ENCODE assay signal across 11 mouse cellular contexts in genomic region chr3:146153862-146154611, GRCm38 (mm10). TPM values are rescaled to one million over a fixed set of nuclear protein-coding genes. Genes with fewer than 3 reads are reported as not detected.
DNase-seq lines count a peak whose midpoint lies in the region; ATAC-seq and TF ChIP-seq lines count a peak whose summit lies in the region.
"Had no signal": no experiment of that assay in that cellular context is flagged by ENCODE, and none has a peak within 500 bp of the region (broad histone marks: within the 10 kb centered on the region; RNA-seq: fewer than 3 reads in every experiment).

No protein-coding gene starts in this region.

- DNase-seq in lung, embryonic 14.5 days = peak; percentile 30
- DNase-seq in lung, postnatal 0 days (ENCODE audit: low spot score) = no peak
- DNase-seq in embryonic facial prominence, embryonic 10.5 days (ENCODE audit: low spot score) = peak; percentile 76
- peak; percentile 55 for DNase-seq in induced T-regulatory cell, adult 2 months (ENCODE audit: low read depth)
- peak; percentile 63 for DNase-seq in retina, embryonic 14.5 days (ENCODE audit: low spot score)
- no peak for DNase-seq in cerebellum, adult 8-10 months
- DNase-seq in lung, postnatal 14 days = no peak
- no peak for DNase-seq in gastrocnemius, postnatal 36 days
- DNase-seq: liver, embryonic 13.5 days had no signal

- H3K4me2 ChIP-seq in lung, embryonic 14.5 days = no peak overlapping the region; the same call in 1 of the 2 replicates
- H3K4me2 ChIP-seq in lung, postnatal 0 days (replicated peaks; ENCODE audit: low read depth, low read length) = no peak overlapping the region
- H3K4me2 ChIP-seq: liver, embryonic 13.5 days; stomach, embryonic 15.5 days had no signal

- H3K27ac ChIP-seq in lung, embryonic 14.5 days (ENCODE audit: low read depth) = no peak overlapping the region
- no peak overlapping the region for H3K27ac ChIP-seq in lung, postnatal 0 days (ENCODE audit: low read length)
- H3K27ac ChIP-seq in embryonic facial prominence, embryonic 10.5 days (replicated peaks) = no peak overlapping the region
- H3K27ac ChIP-seq: liver, embryonic 13.5 days; stomach, embryonic 15.5 days had no signal

- no peak for ATAC-seq in lung, embryonic 14.5 days (ENCODE audit: insufficient read depth)
- ATAC-seq in lung, postnatal 0 days = no peak
- ATAC-seq: forebrain, embryonic 16.5 days had no signal

- no peak overlapping the region for H3K9ac ChIP-seq in lung, embryonic 14.5 days
- no peak overlapping the region for H3K9ac ChIP-seq in lung, postnatal 0 days (replicated peaks; ENCODE audit: low read depth)
- H3K9ac ChIP-seq: liver, embryonic 13.5 days; stomach, embryonic 15.5 days had no signal

- H3K36me3 ChIP-seq in lung, embryonic 14.5 days (ENCODE audit: insufficient read depth) = no peaks in the 10 kb centered on the region
- H3K36me3 ChIP-seq in lung, postnatal 0 days (ENCODE audit: insufficient read depth, low read length) = no peaks in the 10 kb centered on the region
- H3K36me3 ChIP-seq in embryonic facial prominence, embryonic 10.5 days (replicated peaks) = no peaks in the 10 kb centered on the region
- H3K36me3 ChIP-seq: liver, embryonic 13.5 days; stomach, embryonic 15.5 days had no signal

- TF ChIP-seq EP300 in lung, postnatal 0 days (IDR thresholded peaks at IDR 0.05) = no peak

- 23% methylated on average over 12 of the region's 12 CpGs for WGBS in lung, embryonic 14.5 days
- WGBS in lung, postnatal 0 days = 33% methylated on average over 12 of the region's 12 CpGs
- WGBS in embryonic facial prominence, embryonic 10.5 days = 26% methylated on average over 12 of the region's 12 CpGs

- no peak overlapping the region for H3K4me3 ChIP-seq in lung, embryonic 14.5 days (ENCODE audit: low read depth, low read length)
- no peak overlapping the region for H3K4me3 ChIP-seq in lung, postnatal 0 days (ENCODE audit: low read depth, low read length)
- H3K4me3 ChIP-seq in embryonic facial prominence, embryonic 10.5 days = peak overlapping the region; percentile 28; the same call in 1 of the 2 replicates
- H3K4me3 ChIP-seq: liver, embryonic 13.5 days; stomach, embryonic 15.5 days had no signal

- no peaks in the 10 kb centered on the region for H3K4me1 ChIP-seq in lung, embryonic 14.5 days (ENCODE audit: insufficient read depth)
- H3K4me1 ChIP-seq in lung, postnatal 0 days (ENCODE audit: insufficient read depth, low read depth, low read length) = 0 out of 2 replicates have a peak, but pooled peaks cover 4% of the 10 kb centered on the region
- peaks cover 30% of the 10 kb centered on the region for H3K4me1 ChIP-seq in embryonic facial prominence, embryonic 10.5 days

- intact Hi-C loops in gastrocnemius, postnatal 36 days (cut with DNase I) = no loop called here

- no peak for TF ChIP-seq CTCF in lung, embryonic 14.5 days (IDR thresholded peaks at IDR 0.05; ENCODE audit: low read depth)
- no peak for TF ChIP-seq CTCF in lung, postnatal 0 days (IDR thresholded peaks at IDR 0.05)

- no peaks in the 10 kb centered on the region for H3K9me3 ChIP-seq in lung, embryonic 14.5 days (ENCODE audit: low read depth, low read length)
- no peaks in the 10 kb centered on the region for H3K9me3 ChIP-seq in lung, postnatal 0 days (ENCODE audit: low read length)
- no peaks in the 10 kb centered on the region for H3K9me3 ChIP-seq in embryonic facial prominence, embryonic 10.5 days
- H3K9me3 ChIP-seq: liver, embryonic 13.5 days; stomach, embryonic 15.5 days had no signal

- no peaks in the 10 kb centered on the region for H3K27me3 ChIP-seq in lung, embryonic 14.5 days (ENCODE audit: insufficient read depth, low read length)
- 0 out of 2 replicates have a peak, but pooled peaks cover 3% of the 10 kb centered on the region for H3K27me3 ChIP-seq in lung, postnatal 0 days (replicated peaks; ENCODE audit: insufficient read depth, low read length)
- peaks cover 55% of the 10 kb centered on the region for H3K27me3 ChIP-seq in embryonic facial prominence, embryonic 10.5 days (replicated peaks; ENCODE audit: low read depth, poor library complexity, severe bottlenecking)

RNA-seq across cellular contexts. Expression of gene Mcoln2, which starts 4.4 kb away (rescaled TPM):
- 0.32 and 0.33 TPM in 2 replicates for polyA plus RNA-seq in lung, embryonic 14.5 days (2014; fragmentation: Nextera tagmentation; extraction: Ambion mirVana)
- polyA plus RNA-seq in lung, postnatal 0 days (2015; fragmentation: Nextera tagmentation; extraction: Ambion mirVana) = 0.25 and 0.27 TPM in 2 replicates
- 0.12 and 0.18 TPM in 2 replicates for polyA plus RNA-seq in embryonic facial prominence, embryonic 10.5 days (2016; fragmentation: Nextera tagmentation; extraction: Ambion mirVana)
- under 1 TPM in 1 of 2 experiments, not detected in 1; 0.51 TPM for total RNA-seq in gastrocnemius, postnatal 36 days (2021)
- polyA plus RNA-seq: forebrain, embryonic 16.5 days had no signal

RNA-seq across cellular contexts. Expression of gene Mcoln3, which starts 36.8 kb away (rescaled TPM):
- 0.61 and 1.0 TPM in 2 replicates for polyA plus RNA-seq in lung, embryonic 14.5 days (2014; fragmentation: Nextera tagmentation; extraction: Ambion mirVana)
- polyA plus RNA-seq in lung, postnatal 0 days (2015; fragmentation: Nextera tagmentation; extraction: Ambion mirVana) = 0.52 and 0.55 TPM in 2 replicates
- polyA plus RNA-seq in embryonic facial prominence, embryonic 10.5 days (2016; fragmentation: Nextera tagmentation; extraction: Ambion mirVana) = 8.7 and 8.8 TPM in 2 replicates
- not detected for total RNA-seq in gastrocnemius, postnatal 36 days (2021)

RNA-seq across cellular contexts. Expression of gene Wdr63, which starts 46.1 kb away (rescaled TPM):
- polyA plus RNA-seq in lung, embryonic 14.5 days (2014; fragmentation: Nextera tagmentation; extraction: Ambion mirVana) = 0.12 TPM in 1 of 2 replicates, not detected in the other
- polyA plus RNA-seq in lung, postnatal 0 days (2015; fragmentation: Nextera tagmentation; extraction: Ambion mirVana) = 2.7 and 2.9 TPM in 2 replicates
- 0.24 and 0.40 TPM in 2 replicates for polyA plus RNA-seq in embryonic facial prominence, embryonic 10.5 days (2016; fragmentation: Nextera tagmentation; extraction: Ambion mirVana)
- total RNA-seq in gastrocnemius, postnatal 36 days (2021) = not detected

Comparison
In these comparisons a context has a peak if more than half of its experiments do, and no peak if none do; other contexts are left out.
1. DNase-seq: peak in lung, embryonic 14.5 days (single experiment), embryonic facial prominence, embryonic 10.5 days (single experiment), induced T-regulatory cell, adult 2 months (single experiment) and retina, embryonic 14.5 days (single experiment); none in lung, postnatal 0 days (single experiment), cerebellum, adult 8-10 months (single experiment), lung, postnatal 14 days (single experiment) and gastrocnemius, postnatal 36 days (0 of 2).